8 mouse cellular contexts compared by ENCODE assay signal in the genomic region with DNA sequence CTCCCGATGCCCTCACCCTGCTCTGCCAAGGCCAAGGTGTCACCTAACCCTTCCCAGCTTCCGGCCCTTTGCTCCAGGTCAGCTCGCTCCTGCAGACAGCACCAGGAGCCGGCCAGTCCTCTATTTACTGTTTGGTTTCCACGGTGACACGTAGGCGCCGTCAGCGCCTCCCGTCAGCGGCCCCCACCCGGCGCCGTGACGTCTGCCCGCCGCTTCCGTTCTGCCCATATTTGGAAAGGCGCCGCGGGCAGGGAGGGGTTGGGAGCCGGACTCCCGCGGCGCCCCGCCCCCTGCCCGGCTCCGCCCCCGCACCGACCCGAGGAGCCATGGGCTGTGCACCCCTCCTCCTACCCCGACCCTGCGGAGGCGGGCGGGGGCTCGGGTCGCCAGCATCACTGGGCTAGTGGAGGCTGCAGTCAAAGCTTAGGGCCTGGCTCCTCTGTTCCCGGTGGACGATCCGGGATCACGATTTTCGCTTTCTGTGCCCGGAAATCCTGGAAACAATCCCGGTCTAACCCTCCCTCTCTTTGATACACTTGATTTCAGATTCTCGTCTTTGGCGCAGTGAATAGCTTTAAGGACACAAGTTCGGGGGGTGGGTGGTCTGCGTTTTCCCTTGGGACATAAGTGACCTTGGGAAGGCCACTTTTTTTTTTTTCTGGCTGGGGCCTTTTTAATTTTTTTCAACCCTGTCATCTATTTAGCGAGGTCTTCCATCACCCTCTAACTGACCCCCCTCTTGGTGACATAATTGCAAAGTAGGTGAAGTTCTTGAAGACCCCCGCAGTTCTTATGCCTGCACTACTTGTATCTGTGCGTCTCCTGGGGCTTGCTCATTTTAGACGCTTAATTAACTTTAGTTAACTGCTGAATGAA. TPM values are rescaled to one million over a fixed set of nuclear protein-coding genes. Genes with fewer than 3 reads are reported as not detected.
DNase-seq lines count a peak whose midpoint lies in the region; ATAC-seq lines count a peak whose summit lies in the region.

No protein-coding gene starts in this region.

- H3K9ac ChIP-seq in hindbrain, embryonic 16.5 days (ENCODE audit: low read depth, low read length), result peak overlapping the region; percentile 72

- peak; percentile 96 for ATAC-seq in hindbrain, embryonic 16.5 days

- no peaks in the 10 kb centered on the region for H3K9me3 ChIP-seq in hindbrain, embryonic 16.5 days (ENCODE audit: control insufficient read depth, low read length)

- peak overlapping the region; percentile 84 for H3K27ac ChIP-seq in hindbrain, embryonic 16.5 days (ENCODE audit: low read depth, low read length)

- H3K36me3 ChIP-seq in hindbrain, embryonic 16.5 days (ENCODE audit: control insufficient read depth, insufficient read depth, low read length), result no peaks in the 10 kb centered on the region

- H3K4me2 ChIP-seq in hindbrain, embryonic 16.5 days (ENCODE audit: low read length), result peak overlapping the region; percentile 89

- H3K4me3 ChIP-seq in hindbrain, embryonic 16.5 days (ENCODE audit: low read length), result peak overlapping the region; percentile 51

- no peaks in the 10 kb centered on the region for H3K27me3 ChIP-seq in hindbrain, embryonic 16.5 days (replicated peaks; ENCODE audit: control insufficient read depth, insufficient read depth, low read length)

- peak; percentile 79 for DNase-seq in WW6 (ENCODE audit: low read depth, low spot score)
- peak; percentile 90 to 93 for DNase-seq in cerebellum, postnatal 36 days
- peak; percentile 97 for DNase-seq in gastrocnemius, adult 18-20 months (ENCODE audit: low spot score)
- peak; percentile 95 to 96 for DNase-seq in left cerebral cortex, adult 18-20 months (ENCODE audit: low spot score in 2 of 2)
- DNase-seq in lung, postnatal 4 days, result peak; percentile 97 to 98
- DNase-seq in retina, postnatal 1 day, result peak; percentile 98
- peak; percentile 95 to 96 for DNase-seq in urinary bladder, adult 18-20 months (ENCODE audit: low spot score in 2 of 2)

- H3K4me1 ChIP-seq in hindbrain, embryonic 16.5 days (ENCODE audit: control insufficient read depth, insufficient read depth, low read depth, low read length), result peaks cover 12% of the 10 kb centered on the region

- 0% methylated on average over 49 of the region's 52 CpGs for WGBS in hindbrain, embryonic 16.5 days

RNA-seq across cellular contexts. Expression of gene Fos, which starts 12.4 kb away (rescaled TPM):
- total RNA-seq in gastrocnemius, adult 18-20 months (2021), result 10 to 100 TPM in 1 of 2 experiments, 1 to 10 TPM in 1; 6.5 to 69.9 TPM
- 3.9 and 4.3 TPM in 2 replicates for polyA plus RNA-seq in hindbrain, embryonic 16.5 days (2015; fragmentation: Nextera tagmentation; extraction: Ambion mirVana)
- 10 to 100 TPM; 65.4 to 77.2 TPM for total RNA-seq in left cerebral cortex, adult 18-20 months (2021)

Comparison
In these comparisons a context has a peak if more than half of its experiments do, and no peak if none do; other contexts are left out.
1. Peak in every context shown above with its lines: DNase-seq, ATAC-seq, H3K4me3 ChIP-seq and H3K27ac ChIP-seq.